Mouse (Mus musculus) MN1 (cell line): ENCODE measurements around the gene Epb41.
A peak's percentile ranks its signal among the peaks of the same experiment; 100 is the strongest.

Source experiments
- DNase-seq: peaks from one replicate; pipeline ENCODE4 v3.0.0-alpha.2; 2016; ENCODE audit warnings: low spot score

Epb41 gene

GRCm38 (mm10) chr4:132074933-132075769 lies at the start of gene Epb41:
Epb41 (minus strand) TSS chr4:132075321.
- DNase-seq: peak; percentile 99

- DNase-seq: peak; percentile 48
These were observed 48.0 kb upstream of the Epb41 start for GRCm38 (mm10) chr4:132123166-132123565.

GRCm38 (mm10) chr4:132121674-132122073 lies 46.6 kb upstream of the Epb41 start:
- no peak for DNase-seq

- DNase-seq: no peak
These were observed 44.4 kb upstream of the Epb41 start for GRCm38 (mm10) chr4:132119566-132119965.

- no peak for DNase-seq
These were observed 41.2 kb upstream of the Epb41 start for GRCm38 (mm10) chr4:132116315-132116714.

GRCm38 (mm10) chr4:132113411-132114095 lies 38.4 kb upstream of the Epb41 start:
- DNase-seq: no peak

GRCm38 (mm10) chr4:132111227-132111626 lies 36.1 kb upstream of the Epb41 start:
- DNase-seq: no peak

- no peak for DNase-seq
These were observed 33.1 kb upstream of the Epb41 start for GRCm38 (mm10) chr4:132108221-132108620.

GRCm38 (mm10) chr4:132101152-132101551 lies 26.0 kb upstream of the Epb41 start:
- peak; percentile 49 for DNase-seq

- DNase-seq: no peak
These were observed 24.4 kb upstream of the Epb41 start for GRCm38 (mm10) chr4:132099548-132099947.

- DNase-seq: no peak
These were observed 19.9 kb upstream of the Epb41 start for GRCm38 (mm10) chr4:132095043-132095442.

GRCm38 (mm10) chr4:132093928-132094327 lies 18.8 kb upstream of the Epb41 start:
- DNase-seq: no peak

GRCm38 (mm10) chr4:132093136-132093535 lies 18.0 kb upstream of the Epb41 start:
- peak; percentile 48 for DNase-seq

- peak; percentile 83 for DNase-seq
These were observed 13.8 kb upstream of the Epb41 start for GRCm38 (mm10) chr4:132088921-132089320.

- DNase-seq: no peak
These were observed 10.0 kb upstream of the Epb41 start for GRCm38 (mm10) chr4:132085114-132085513.

- DNase-seq: no peak
These were observed 5.4 kb upstream of the Epb41 start for GRCm38 (mm10) chr4:132080492-132080983.

- peak; percentile 89 for DNase-seq
These were observed 4.6 kb upstream of the Epb41 start for GRCm38 (mm10) chr4:132079555-132080275.

- peak; percentile 89 for DNase-seq
These were observed 3.2 kb upstream of the Epb41 start for GRCm38 (mm10) chr4:132078296-132078714.

GRCm38 (mm10) chr4:132077445-132077844 lies 2.3 kb upstream of the Epb41 start:
- DNase-seq: peak; percentile 50

GRCm38 (mm10) chr4:132076480-132077405 lies 1.6 kb upstream of the Epb41 start:
- peak; percentile 93 for DNase-seq

- peak; percentile 39 for DNase-seq
These were observed 675 bp upstream of the Epb41 start for GRCm38 (mm10) chr4:132075796-132076195.
